Mouse (Mus musculus): ENCODE data around the gene Ccl28. TPM values are rescaled to one million over a fixed set of nuclear protein-coding genes. Genes with fewer than 3 reads are reported as not detected.

Gene Ccl28
- polyA plus RNA-seq, 1 experiment from 2014 or later = 0.06 TPM

- Histone ChIP-seq H3K9me3 (no peaks in the 10 kb centered on the region), H3K4me1 (no peaks in the 10 kb centered on the region), H3K9ac (peak overlapping the region; percentile 40), H3K27ac (no peak overlapping the region), H3K27me3 (no peaks in the 10 kb centered on the region), H3K36me3 (no peaks in the 10 kb centered on the region), H3K4me2 (replicated peaks) (peak overlapping the region; percentile 57), H3K4me3 (peak overlapping the region; percentile 52)
- WGBS = 8% methylated on average over 33 of the region's 33 CpGs
- ATAC-seq (ENCODE audit: insufficient number of reproducible peaks, insufficient read depth, low FRiP score, low TSS enrichment) = peak; percentile 88
Measured at GRCm38 (mm10) chr13:119631482-119632155, 8.0 kb downstream of the Ccl28 start.

DNA sequence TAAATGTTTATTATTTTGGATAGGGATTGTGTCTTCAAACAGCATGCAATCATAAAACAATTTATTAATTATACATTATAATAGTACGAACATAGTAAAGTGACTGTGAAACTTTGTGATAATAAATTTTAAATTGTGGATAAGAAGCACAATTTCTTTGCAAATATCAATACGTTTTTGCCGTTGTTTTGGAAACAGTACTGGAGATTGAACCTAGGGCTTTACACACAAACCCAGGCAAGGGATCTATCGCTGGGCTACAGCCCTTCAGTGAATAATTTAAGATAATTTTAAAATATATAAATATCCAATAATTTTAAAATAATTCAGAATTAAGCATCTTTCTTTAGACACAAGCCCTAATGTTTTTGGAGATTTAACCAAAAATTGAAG lies 8.5 kb downstream of the Ccl28 start:
- no peak for ATAC-seq (ENCODE audit: insufficient number of reproducible peaks, insufficient read depth, low FRiP score, low TSS enrichment)
- H3K36me3 ChIP-seq = no peaks in the 10 kb centered on the region
- H3K4me2 ChIP-seq (replicated peaks) = peak overlapping the region; percentile 57
- H3K27ac ChIP-seq = no peak overlapping the region
- H3K27me3 ChIP-seq = no peaks in the 10 kb centered on the region
- no peak overlapping the region for H3K9ac ChIP-seq
- WGBS = 78% methylated on average over 4 of the region's 4 CpGs
- H3K4me1 ChIP-seq = no peaks in the 10 kb centered on the region
- no peaks in the 10 kb centered on the region for H3K9me3 ChIP-seq
- H3K4me3 ChIP-seq = no peak overlapping the region

GRCm38 (mm10) chr13:119635496-119635895 lies 11.9 kb downstream of the Ccl28 start:
- Histone ChIP-seq H3K4me2 (replicated peaks) (no peak overlapping the region), H3K36me3 (no peaks in the 10 kb centered on the region), H3K9ac (no peak overlapping the region), H3K4me3 (no peak overlapping the region), H3K9me3 (no peaks in the 10 kb centered on the region), H3K27ac (no peak overlapping the region), H3K27me3 (no peaks in the 10 kb centered on the region), H3K4me1 (no peaks in the 10 kb centered on the region)
- no peak for ATAC-seq (ENCODE audit: insufficient number of reproducible peaks, insufficient read depth, low FRiP score, low TSS enrichment)
- WGBS = 54% methylated on average over 2 of the region's 2 CpGs

GRCm38 (mm10) chr13:119637837-119638236 lies 14.2 kb downstream of the Ccl28 start:
- no peaks in the 10 kb centered on the region for H3K27me3 ChIP-seq
- no peaks in the 10 kb centered on the region for H3K36me3 ChIP-seq
- no peak overlapping the region for H3K4me2 ChIP-seq (replicated peaks)
- no peaks in the 10 kb centered on the region for H3K9me3 ChIP-seq
- WGBS = 81% methylated on average over 4 of the region's 4 CpGs
- H3K27ac ChIP-seq = no peak overlapping the region
- no peaks in the 10 kb centered on the region for H3K4me1 ChIP-seq
- no peak for ATAC-seq (ENCODE audit: insufficient number of reproducible peaks, insufficient read depth, low FRiP score, low TSS enrichment)
- no peak overlapping the region for H3K4me3 ChIP-seq
- no peak overlapping the region for H3K9ac ChIP-seq

DNA sequence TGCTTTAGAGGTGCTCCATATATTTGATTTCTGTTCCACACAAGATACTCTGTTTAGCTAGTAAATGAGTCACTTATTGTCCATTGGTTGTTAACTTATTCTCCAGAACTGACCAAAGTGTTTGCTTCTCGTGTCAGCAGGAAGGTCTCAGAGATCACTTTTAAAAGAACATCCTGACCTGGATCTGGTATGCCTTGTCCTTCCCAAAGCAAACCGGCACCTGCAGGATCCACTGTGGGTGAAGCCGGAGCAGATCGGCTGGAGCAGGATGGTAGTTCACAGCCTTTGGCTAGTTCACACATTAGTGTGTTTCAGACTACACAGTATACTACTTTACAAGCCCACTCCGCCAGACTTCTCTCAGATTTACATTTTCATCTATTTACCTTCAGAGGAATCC lies 14.8 kb downstream of the Ccl28 start:
- Histone ChIP-seq H3K9me3 (no peaks in the 10 kb centered on the region), H3K27me3 (no peaks in the 10 kb centered on the region)
- no peak for ATAC-seq (ENCODE audit: insufficient number of reproducible peaks, insufficient read depth, low FRiP score, low TSS enrichment)

DNA sequence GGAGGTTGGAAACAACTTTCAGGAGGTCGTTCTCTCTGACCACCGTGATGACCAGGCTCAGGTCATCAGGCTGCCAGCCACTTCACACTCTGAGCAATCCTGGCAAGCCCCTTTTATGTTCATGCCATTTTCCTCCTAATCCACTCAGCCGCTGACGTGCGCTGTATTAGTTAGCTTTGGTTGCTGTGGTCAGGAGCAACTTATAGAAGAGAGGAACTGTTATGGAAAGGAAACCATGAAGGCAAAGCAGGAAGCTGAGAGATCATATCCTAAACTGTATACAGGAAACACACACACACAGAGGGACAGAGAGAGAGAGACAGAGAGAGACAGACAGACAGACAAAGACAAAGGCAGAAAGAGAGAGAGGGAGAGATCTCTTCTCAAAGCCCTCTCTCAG lies 15.7 kb downstream of the Ccl28 start:
- Histone ChIP-seq H3K9ac (no peak overlapping the region), H3K9me3 (no peaks in the 10 kb centered on the region), H3K4me3 (no peak overlapping the region), H3K4me1 (no peaks in the 10 kb centered on the region), H3K27me3 (no peaks in the 10 kb centered on the region), H3K36me3 (no peaks in the 10 kb centered on the region), H3K4me2 (replicated peaks) (no peak overlapping the region), H3K27ac (no peak overlapping the region)
- no peak for ATAC-seq (ENCODE audit: insufficient number of reproducible peaks, insufficient read depth, low FRiP score, low TSS enrichment)
- WGBS = 89% methylated on average over 5 of the region's 5 CpGs

More for the DNA sequence above, 14.8 kb downstream of the Ccl28 start:
- Histone ChIP-seq H3K4me3 (no peak overlapping the region), H3K4me1 (no peaks in the 10 kb centered on the region), H3K9ac (no peak overlapping the region), H3K36me3 (no peaks in the 10 kb centered on the region), H3K4me2 (replicated peaks) (no peak overlapping the region), H3K27ac (no peak overlapping the region)
- WGBS = 90% methylated on average over 5 of the region's 5 CpGs

DNA sequence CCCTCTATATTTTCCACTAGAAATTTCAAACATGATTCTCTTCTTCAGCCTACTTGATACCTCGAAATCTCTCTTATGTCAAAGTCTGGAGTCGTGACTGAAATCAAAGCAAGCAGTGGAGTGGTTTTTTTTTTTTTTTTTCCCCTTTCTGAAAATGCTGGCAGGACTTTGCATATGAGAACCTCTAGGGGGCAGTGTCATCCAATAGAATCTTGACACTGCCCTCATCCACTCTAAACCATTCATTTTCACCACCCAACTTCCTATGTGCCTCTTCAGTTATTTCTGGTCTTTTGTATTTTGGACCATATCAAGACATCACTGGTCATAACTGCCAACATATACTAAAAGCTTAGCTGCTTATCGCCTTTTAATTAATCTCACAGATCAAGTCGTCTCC lies 16.9 kb downstream of the Ccl28 start:
- no peaks in the 10 kb centered on the region for H3K27me3 ChIP-seq
- H3K4me2 ChIP-seq (replicated peaks) = no peak overlapping the region
- 40% methylated on average over 4 of the region's 4 CpGs for WGBS
- no peak overlapping the region for H3K4me3 ChIP-seq
- H3K27ac ChIP-seq = no peak overlapping the region
- no peaks in the 10 kb centered on the region for H3K36me3 ChIP-seq
- no peaks in the 10 kb centered on the region for H3K9me3 ChIP-seq
- H3K4me1 ChIP-seq = no peaks in the 10 kb centered on the region
- ATAC-seq (ENCODE audit: insufficient number of reproducible peaks, insufficient read depth, low FRiP score, low TSS enrichment) = no peak
- H3K9ac ChIP-seq = no peak overlapping the region

DNA sequence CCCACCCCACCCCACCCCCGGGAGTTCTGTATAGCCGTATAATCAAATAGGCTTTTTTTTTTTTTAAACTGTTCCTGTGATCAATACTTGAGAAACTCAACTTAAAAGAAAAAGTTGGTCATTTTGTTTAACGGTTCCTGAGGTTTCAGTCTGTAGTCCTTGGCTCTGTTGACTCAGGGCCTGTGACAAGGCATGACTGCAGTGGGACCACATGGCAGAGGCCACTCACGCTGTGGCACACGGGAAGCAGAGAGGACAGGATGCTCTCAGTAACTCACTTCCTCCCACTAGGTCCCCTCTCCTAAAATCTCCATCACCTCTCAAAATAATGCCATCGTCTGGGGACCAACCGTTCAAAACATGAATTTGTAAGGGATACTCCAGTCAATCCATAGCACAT lies 17.5 kb downstream of the Ccl28 start:
- Histone ChIP-seq H3K36me3 (no peaks in the 10 kb centered on the region), H3K4me2 (replicated peaks) (no peak overlapping the region), H3K9me3 (no peaks in the 10 kb centered on the region), H3K4me3 (no peak overlapping the region), H3K27me3 (no peaks in the 10 kb centered on the region), H3K9ac (no peak overlapping the region), H3K27ac (no peak overlapping the region), H3K4me1 (no peaks in the 10 kb centered on the region)
- ATAC-seq (ENCODE audit: insufficient number of reproducible peaks, insufficient read depth, low FRiP score, low TSS enrichment) = no peak
- 79% methylated on average over 7 of the region's 7 CpGs for WGBS

- no peaks in the 10 kb centered on the region for H3K27me3 ChIP-seq
- 62% methylated on average over 5 of the region's 5 CpGs for WGBS
- no peak overlapping the region for H3K9ac ChIP-seq
- H3K36me3 ChIP-seq = no peaks in the 10 kb centered on the region
- H3K27ac ChIP-seq = no peak overlapping the region
- no peaks in the 10 kb centered on the region for H3K9me3 ChIP-seq
- H3K4me1 ChIP-seq = no peaks in the 10 kb centered on the region
- no peak overlapping the region for H3K4me2 ChIP-seq (replicated peaks)
- H3K4me3 ChIP-seq = no peak overlapping the region
- no peak for ATAC-seq (ENCODE audit: insufficient number of reproducible peaks, insufficient read depth, low FRiP score, low TSS enrichment)
Measured at GRCm38 (mm10) chr13:119644769-119645168, 21.1 kb downstream of the Ccl28 start.

DNA sequence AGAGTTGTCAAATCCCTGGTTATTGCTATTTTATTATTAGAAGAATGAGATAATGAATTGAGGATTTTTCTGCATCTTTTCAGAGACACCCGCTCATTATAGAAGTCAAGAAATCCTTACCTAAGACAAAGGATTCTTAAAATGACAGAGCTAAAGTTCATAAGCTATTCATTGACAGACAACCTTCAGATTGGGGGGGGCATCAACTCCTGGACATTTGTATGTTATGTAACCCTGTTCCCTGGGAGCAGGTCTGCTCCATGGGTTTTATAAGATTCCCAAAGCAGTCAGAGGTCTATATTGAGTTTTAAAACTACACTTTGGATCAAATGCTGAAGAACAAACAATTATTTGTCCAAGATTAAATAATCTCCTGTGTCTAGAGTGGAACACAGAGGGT lies 22.9 kb downstream of the Ccl28 start:
- H3K36me3 ChIP-seq = no peaks in the 10 kb centered on the region
- H3K9me3 ChIP-seq = no peaks in the 10 kb centered on the region
- H3K4me3 ChIP-seq = no peak overlapping the region
- H3K4me1 ChIP-seq = no peaks in the 10 kb centered on the region
- H3K27me3 ChIP-seq = no peaks in the 10 kb centered on the region
- 79% methylated on average over 1 of the region's 1 CpGs for WGBS
- H3K27ac ChIP-seq = no peak overlapping the region
- H3K9ac ChIP-seq = no peak overlapping the region
- H3K4me2 ChIP-seq (replicated peaks) = no peak overlapping the region
- ATAC-seq (ENCODE audit: insufficient number of reproducible peaks, insufficient read depth, low FRiP score, low TSS enrichment) = no peak

- H3K4me3 ChIP-seq = no peak overlapping the region
- no peaks in the 10 kb centered on the region for H3K4me1 ChIP-seq
- WGBS = 62% methylated on average over 15 of the region's 15 CpGs
- H3K27ac ChIP-seq = no peak overlapping the region
- no peak overlapping the region for H3K4me2 ChIP-seq (replicated peaks)
- no peaks in the 10 kb centered on the region for H3K27me3 ChIP-seq
- ATAC-seq (ENCODE audit: insufficient number of reproducible peaks, insufficient read depth, low FRiP score, low TSS enrichment) = no peak
- no peaks in the 10 kb centered on the region for H3K36me3 ChIP-seq
- no peak overlapping the region for H3K9ac ChIP-seq
- no peaks in the 10 kb centered on the region for H3K9me3 ChIP-seq
Measured at GRCm38 (mm10) chr13:119648891-119649698, 25.5 kb downstream of the Ccl28 start.

- H3K9me3 ChIP-seq = no peaks in the 10 kb centered on the region
- no peak overlapping the region for H3K27ac ChIP-seq
- no peak overlapping the region for H3K4me3 ChIP-seq
- no peaks in the 10 kb centered on the region for H3K4me1 ChIP-seq
- ATAC-seq (ENCODE audit: insufficient number of reproducible peaks, insufficient read depth, low FRiP score, low TSS enrichment) = no peak
- no peaks in the 10 kb centered on the region for H3K36me3 ChIP-seq
- H3K27me3 ChIP-seq = no peaks in the 10 kb centered on the region
- H3K9ac ChIP-seq = no peak overlapping the region
- no peak overlapping the region for H3K4me2 ChIP-seq (replicated peaks)
- 84% methylated on average over 1 of the region's 1 CpGs for WGBS
Measured at GRCm38 (mm10) chr13:119649699-119650046, 26.1 kb downstream of the Ccl28 start.
